Mouse (Mus musculus): ENCODE data around the gene Atp5j. TPM values are rescaled to one million over a fixed set of nuclear protein-coding genes. Genes with fewer than 3 reads are reported as not detected.

Atp5j gene
- total and polyA plus RNA-seq, 2 experiments from 2014 or later, result 405 to 3,491 TPM

GRCm38 (mm10) chr16:84778861-84779630 is 56.4 kb downstream of the Atp5j start:
- ATAC-seq (ENCODE audit: insufficient read depth, low read depth) (no peak), DNase-seq (ENCODE audit: low spot score) (no peak)
- H3K27ac ChIP-seq (ENCODE audit: low read depth), result no peak overlapping the region
- H3K9ac ChIP-seq (replicated peaks; ENCODE audit: low read depth, low read length), result no peak overlapping the region
- no peak overlapping the region for H3K4me3 ChIP-seq (ENCODE audit: low read depth, low read length)
- 0 out of 2 replicates have a peak, but pooled peaks cover 6% of the 10 kb centered on the region for H3K4me1 ChIP-seq (ENCODE audit: control insufficient read depth, insufficient read depth)
- H3K27me3 ChIP-seq (ENCODE audit: control insufficient read depth, insufficient read depth, low read length), result no peaks in the 10 kb centered on the region
- H3K36me3 ChIP-seq (replicated peaks; ENCODE audit: control insufficient read depth, insufficient read depth, low read length), result 0 out of 2 replicates have a peak, but pooled peaks cover 7% of the 10 kb centered on the region
- H3K4me2 ChIP-seq (ENCODE audit: low read depth, low read length), result no peak overlapping the region
- WGBS, result 70% methylated on average over 6 of the region's 6 CpGs
- peaks cover 10% of the 10 kb centered on the region for H3K9me3 ChIP-seq (replicated peaks; ENCODE audit: control insufficient read depth, low read length)
- TF ChIP-seq CTCF (IDR thresholded peaks at IDR 0.05; ENCODE audit: low read depth) (no peak), EP300 (IDR thresholded peaks at IDR 0.05; ENCODE audit: low read depth) (no peak)

- Histone ChIP-seq H3K27ac (ENCODE audit: low read depth) (no peak overlapping the region), H3K9me3 (replicated peaks; ENCODE audit: control insufficient read depth, low read length) (peaks cover 10% of the 10 kb centered on the region), H3K4me3 (ENCODE audit: low read depth, low read length) (no peak overlapping the region), H3K36me3 (replicated peaks; ENCODE audit: control insufficient read depth, insufficient read depth, low read length) (0 out of 2 replicates have a peak, but pooled peaks cover 7% of the 10 kb centered on the region), H3K4me1 (ENCODE audit: control insufficient read depth, insufficient read depth) (peaks cover 7% of the 10 kb centered on the region; the same call in 1 of the 2 replicates), H3K4me2 (ENCODE audit: low read depth, low read length) (no peak overlapping the region), H3K27me3 (ENCODE audit: control insufficient read depth, insufficient read depth, low read length) (no peaks in the 10 kb centered on the region), H3K9ac (replicated peaks; ENCODE audit: low read depth, low read length) (no peak overlapping the region)
- WGBS, result 75% methylated on average over 6 of the region's 6 CpGs
- TF ChIP-seq CTCF (IDR thresholded peaks at IDR 0.05; ENCODE audit: low read depth) (no peak), EP300 (IDR thresholded peaks at IDR 0.05; ENCODE audit: low read depth) (no peak)
- ATAC-seq (ENCODE audit: insufficient read depth, low read depth) (no peak), DNase-seq (ENCODE audit: low spot score) (no peak)
These were observed 57.0 kb downstream of the Atp5j start for GRCm38 (mm10) chr16:84778431-84778830.

Other genes starting within 250 kb of the Atp5j start
- 24.8 and 43.2 TPM in 2 replicates for gene Mrpl39, start 99.9 kb downstream of the Atp5j start, total RNA-seq (2014; rRNA removed; ENCODE audit: low replicate concordance)
- 48.9 and 50.6 TPM in 2 replicates for gene Mrpl39, start 99.9 kb downstream of the Atp5j start, polyA plus RNA-seq (2015; fragmentation: Nextera tagmentation; extraction: Ambion mirVana)
- gene Jam2, start 61.5 kb downstream of the Atp5j start, total RNA-seq (2014; rRNA removed; ENCODE audit: low replicate concordance), result 20.0 and 28.0 TPM in 2 replicates
- gene Jam2, start 61.5 kb downstream of the Atp5j start, polyA plus RNA-seq (2015; fragmentation: Nextera tagmentation; extraction: Ambion mirVana), result 17.4 and 20.1 TPM in 2 replicates
- 19.7 and 34.9 TPM in 2 replicates for gene Gabpa, start 700 bp downstream of the Atp5j start, total RNA-seq (2014; rRNA removed; ENCODE audit: low replicate concordance)
- gene Gabpa, start 700 bp downstream of the Atp5j start, polyA plus RNA-seq (2015; fragmentation: Nextera tagmentation; extraction: Ambion mirVana), result 20.3 and 21.1 TPM in 2 replicates